25 mouse cellular contexts compared by ENCODE assay signal in the genomic region with DNA sequence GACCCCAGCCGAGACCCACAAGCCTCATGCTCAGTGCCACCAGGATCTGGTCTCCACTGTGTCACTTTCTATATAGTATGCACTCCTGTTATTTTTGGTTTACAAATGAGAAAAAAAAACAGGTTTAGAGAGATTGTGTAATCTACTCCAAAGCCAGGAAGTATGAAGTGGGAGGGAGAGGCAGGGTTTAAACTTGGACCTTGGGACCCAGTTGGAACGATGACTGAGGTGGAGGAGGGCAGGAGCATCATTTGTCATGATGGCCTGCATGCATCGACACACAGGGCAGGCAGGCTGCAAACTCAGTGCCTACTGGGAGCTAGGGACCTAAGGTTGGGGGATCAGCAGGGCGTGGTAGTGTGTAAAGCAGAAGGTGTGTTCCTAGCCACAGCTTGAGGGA. TPM values are rescaled to one million over a fixed set of nuclear protein-coding genes. Genes with fewer than 3 reads are reported as not detected.
A peak's percentile ranks its signal among the peaks of the same experiment; 100 is the strongest.
DNase-seq lines count a peak whose midpoint lies in the region; ATAC-seq and TF ChIP-seq lines count a peak whose summit lies in the region.
"Had no signal": no experiment of that assay in that cellular context is flagged by ENCODE, and none has a peak within 500 bp of the region (broad histone marks: within the 10 kb centered on the region; RNA-seq: fewer than 3 reads in every experiment).

No protein-coding gene starts in this region.

- H3K79me2 ChIP-seq in liver, adult 2 months (ENCODE audit: control insufficient read depth, insufficient read depth, low read length) = no peaks in the 10 kb centered on the region

- no peak overlapping the region for H3K27ac ChIP-seq in liver, adult 2 months (replicated peaks; ENCODE audit: insufficient read depth, low read depth, low read length)
- H3K27ac ChIP-seq in testis, adult 2 months (ENCODE audit: control insufficient read depth, insufficient read depth, low read depth, low read length) = no peak overlapping the region
- H3K27ac ChIP-seq in hindbrain, embryonic 13.5 days = no peak overlapping the region
- H3K27ac ChIP-seq: embryonic facial prominence, embryonic 13.5 days; forebrain, embryonic 10.5 days; forebrain, embryonic 15.5 days; heart, embryonic 13.5 days; hindbrain, embryonic 15.5 days; limb, embryonic 13.5 days; midbrain, embryonic 12.5 days; neural tube, embryonic 12.5 days had no signal

- no peak overlapping the region for H3K4me2 ChIP-seq in hindbrain, embryonic 13.5 days
- H3K4me2 ChIP-seq: embryonic facial prominence, embryonic 13.5 days; forebrain, embryonic 15.5 days; heart, embryonic 13.5 days; hindbrain, embryonic 15.5 days; limb, embryonic 13.5 days; midbrain, embryonic 12.5 days; neural tube, embryonic 12.5 days had no signal

- no peak for ATAC-seq in hindbrain, embryonic 13.5 days (ENCODE audit: low FRiP score)
- ATAC-seq: CD4-positive, CD25-positive, alpha-beta regulatory T cell, adult 4 months; forebrain, embryonic 15.5 days; inflammation-experienced regulatory T-cells, adult 6 months had no signal

- H3K9me3 ChIP-seq in hindbrain, embryonic 13.5 days = no peaks in the 10 kb centered on the region
- H3K9me3 ChIP-seq: embryonic facial prominence, embryonic 13.5 days; forebrain, embryonic 10.5 days; forebrain, embryonic 15.5 days; heart, embryonic 13.5 days; hindbrain, embryonic 15.5 days; limb, embryonic 13.5 days; megakaryocyte, embryonic 14.5 days; midbrain, embryonic 12.5 days; neural tube, embryonic 12.5 days had no signal

- no peaks in the 10 kb centered on the region for H3K27me3 ChIP-seq in liver, adult 2 months (ENCODE audit: control insufficient read depth, insufficient read depth, low read length)
- no peaks in the 10 kb centered on the region for H3K27me3 ChIP-seq in testis, adult 2 months (ENCODE audit: control insufficient read depth, insufficient read depth, low read length)
- no peaks in the 10 kb centered on the region for H3K27me3 ChIP-seq in hindbrain, embryonic 13.5 days
- H3K27me3 ChIP-seq: embryonic facial prominence, embryonic 13.5 days; forebrain, embryonic 15.5 days; heart, embryonic 13.5 days; hindbrain, embryonic 15.5 days; limb, embryonic 13.5 days; midbrain, embryonic 12.5 days; neural tube, embryonic 12.5 days had no signal

- H3K4me3 ChIP-seq in liver, adult 2 months (ENCODE audit: insufficient read depth, low read depth, low read length) = no peak overlapping the region
- H3K4me3 ChIP-seq in testis, adult 2 months (ENCODE audit: control insufficient read depth, low read depth, low read length) = peak overlapping the region; percentile 86
- no peak overlapping the region for H3K4me3 ChIP-seq in hindbrain, embryonic 13.5 days
- H3K4me3 ChIP-seq: embryonic facial prominence, embryonic 13.5 days; forebrain, embryonic 10.5 days; forebrain, embryonic 15.5 days; heart, embryonic 13.5 days; hindbrain, embryonic 15.5 days; limb, embryonic 13.5 days; megakaryocyte, embryonic 14.5 days; midbrain, embryonic 12.5 days; myocyte; neural tube, embryonic 12.5 days had no signal

- H3K4me1 ChIP-seq in liver, adult 2 months (ENCODE audit: control insufficient read depth, insufficient read depth, low read length) = no peaks in the 10 kb centered on the region; the same call in 1 of the 2 replicates
- H3K4me1 ChIP-seq in testis, adult 2 months (ENCODE audit: control insufficient read depth, insufficient read depth, low read length) = peaks cover 2% of the 10 kb centered on the region
- peaks cover 64% of the 10 kb centered on the region for H3K4me1 ChIP-seq in hindbrain, embryonic 13.5 days (replicated peaks)
- H3K4me1 ChIP-seq: limb, embryonic 13.5 days had no signal

- no peak for TF ChIP-seq POLR2A in liver, adult 2 months (IDR thresholded peaks at IDR 0.05; ENCODE audit: extremely low read depth, insufficient read depth, low read length)
- TF ChIP-seq POLR2A in testis, adult 2 months (IDR thresholded peaks at IDR 0.05; ENCODE audit: control insufficient read depth, low read depth, low read length) = no peak; the same call in 1 of the 2 replicates

- WGBS in liver, adult 2 months = 44% methylated on average over 4 of the region's 4 CpGs
- 84% methylated on average over 4 of the region's 4 CpGs for WGBS in hindbrain, embryonic 13.5 days

- TF ChIP-seq CTCF in liver, adult 2 months (IDR thresholded peaks at IDR 0.05; ENCODE audit: low read depth, low read length) = no peak
- TF ChIP-seq CTCF in testis, adult 2 months (IDR thresholded peaks at IDR 0.05; ENCODE audit: control insufficient read depth, insufficient read depth, insufficient replicate concordance, low read depth, low read length) = no peak; the same call in 1 of the 2 replicates

- H3K9ac ChIP-seq in liver, adult 2 months (ENCODE audit: low read depth, low read length) = no peak overlapping the region
- H3K9ac ChIP-seq in hindbrain, embryonic 13.5 days = no peak overlapping the region
- H3K9ac ChIP-seq: embryonic facial prominence, embryonic 13.5 days; forebrain, embryonic 15.5 days; heart, embryonic 13.5 days; hindbrain, embryonic 15.5 days; limb, embryonic 13.5 days; midbrain, embryonic 12.5 days; neural tube, embryonic 12.5 days had no signal

- no peaks in the 10 kb centered on the region for H3K36me3 ChIP-seq in liver, adult 2 months (ENCODE audit: control insufficient read depth, insufficient read depth, low read length)
- no peaks in the 10 kb centered on the region for H3K36me3 ChIP-seq in testis, adult 2 months (ENCODE audit: control insufficient read depth, insufficient read depth, low read length)
- peaks cover 15% of the 10 kb centered on the region for H3K36me3 ChIP-seq in hindbrain, embryonic 13.5 days
- H3K36me3 ChIP-seq: hindbrain, embryonic 15.5 days had no signal

- DNase-seq in adrenal gland, postnatal 14 days = peak; percentile 44
- DNase-seq in adrenal gland, adult 8-10 months = no peak
- peak; percentile 87 for DNase-seq in liver, adult 2 months (ENCODE audit: extremely low read depth, low read depth, low spot score)
- DNase-seq in liver = no peak
- DNase-seq in testis, postnatal 10 days (ENCODE audit: low spot score) = no peak
- DNase-seq in thymus, postnatal 10 days (ENCODE audit: low spot score in 2 of 2) = no peak
- DNase-seq: cerebellum, postnatal 10 days; heart, postnatal 10 days; kidney, adult 11 months; kidney, postnatal 14 days; thymus, postnatal 25 days had no signal

RNA-seq across cellular contexts. Expression of a gene that starts 12.4 kb away (rescaled TPM):
- 80.7 and 91.7 TPM in 2 replicates for total RNA-seq in adrenal gland, postnatal 14 days (2021)
- 100 to 1,000 TPM; 139 to 182 (median 170) TPM for total RNA-seq in adrenal gland, adult 8-10 months (2022)
- 0.27 and 0.37 TPM in 2 replicates for total RNA-seq in liver, adult 2 months (2014; rRNA removed)
- 0.17 and 0.22 TPM in 2 replicates for polyA plus RNA-seq in liver, adult 2 months (2012; rRNA removed)
- polyA plus RNA-seq in testis, adult 2 months (2012; rRNA removed) = 45.8 and 57.4 TPM in 2 replicates
- 7.9 and 8.1 TPM in 2 replicates for polyA plus RNA-seq in hindbrain, embryonic 13.5 days (2015; fragmentation: Nextera tagmentation; extraction: Ambion mirVana)

Comparison
In these comparisons a context has a peak if more than half of its experiments do, and no peak if none do; other contexts are left out.
1. DNase-seq: peak in adrenal gland, postnatal 14 days (single experiment) and liver, adult 2 months (single experiment); none in adrenal gland, adult 8-10 months (single experiment), liver (single experiment), testis, postnatal 10 days (single experiment) and thymus, postnatal 10 days (0 of 2).
2. RNA of a gene that starts 12.4 kb away (total RNA-seq): 139 to 182 TPM in adrenal gland, adult 8-10 months and 80.7 to 91.7 TPM in adrenal gland, postnatal 14 days; 0.27 to 0.37 TPM in liver, adult 2 months; every median in the first group is over 10 times any median in the second.